Mouse (Mus musculus) layer of hippocampus, adult 6 months (tissue): ENCODE data around the gene Bckdha. TPM values are rescaled to one million over a fixed set of nuclear protein-coding genes. Genes with fewer than 3 reads are reported as not detected.

Experiments used
- long read RNA-seq, 2 experiments: library from polyadenylated mRNA; unstranded; transcript quantifications; one replicate each; pipeline ENCODE4 v2.0.0; 2019 to 2020
- polyA plus RNA-seq: library from polyadenylated mRNA; unstranded; fragments of <200 nt; fragmentation: Nextera tagmentation; gene quantifications from 2 replicates; pipeline ENCODE4 v1.2.3, GENCODE M21; 2021

The Bckdha gene
- 30.5 TPM in 2 replicates for polyA plus RNA-seq
- long read RNA-seq, experiment 1, transcript Bckdha-201 (9 exons, 1,899 nt), result major isoform, 34 of 41 reads
- long read RNA-seq, experiment 1, partial matches to known transcripts, result 5 of 41 reads
- long read RNA-seq, experiment 1, other reads (novel, unspliced or antisense), result 2 of 41 reads
- long read RNA-seq, experiment 2, transcript Bckdha-201 (9 exons, 1,899 nt), result major isoform, 102 of 113 reads
- long read RNA-seq, experiment 2, partial matches to known transcripts, result 2 of 113 reads
- long read RNA-seq, experiment 2, other reads (novel, unspliced or antisense), result 9 of 113 reads

GRCm38 (mm10) chr7:25658657-25659472 is at the start of gene Bckdha, which contains the start of gene Exosc5:
Gene Bckdha (minus strand): TSS chr7:25658981.
Gene Exosc5 (plus strand): TSS chr7:25659164.

GRCm38 (mm10) chr7:25686680-25687531 is 28.1 kb upstream of the Bckdha start, which contains the start of gene Tgfb1:
Gene Tgfb1 (plus strand): TSS chr7:25687002.

GRCm38 (mm10) chr7:25680514-25681258 is 21.9 kb upstream of the Bckdha start, which contains the start of gene B9d2:
Gene B9d2 (plus strand): TSS chr7:25680780.

GRCm38 (mm10) chr7:25674719-25675300 is 16.0 kb upstream of the Bckdha start, which contains the start of gene Tmem91:
Gene Tmem91 (minus strand): TSS chr7:25675166.

GRCm38 (mm10) chr7:25626509-25627430 is 32.0 kb downstream of the Bckdha start, which contains the start of gene B3gnt8:
Gene B3gnt8 (plus strand): TSS chr7:25626654.

GRCm38 (mm10) chr7:25618865-25619721 is 39.7 kb downstream of the Bckdha start, which contains the start of gene Dmac2:
Gene Dmac2 (plus strand): TSS chr7:25619414.

GRCm38 (mm10) chr7:25615706-25616011 is 43.1 kb downstream of the Bckdha start, which contains the start of gene Erich4:
Gene Erich4 (minus strand): TSS chr7:25615892.

Other genes starting within 250 kb of the Bckdha start
- gene Cxcl17, start 246.1 kb downstream of the Bckdha start, polyA plus RNA-seq, result not detected in 2 replicates
- gene Ceacam1, start 181.4 kb downstream of the Bckdha start, polyA plus RNA-seq, result 3.6 and 4.8 TPM in 2 replicates
- 0.15 and 0.44 TPM in 2 replicates for gene Ceacam2, start 119.1 kb downstream of the Bckdha start, polyA plus RNA-seq
- 0.26 TPM in 1 of 2 replicates, not detected in the other for gene Erich4, start 43.1 kb downstream of the Bckdha start, polyA plus RNA-seq
- gene Dmac2, start 39.6 kb downstream of the Bckdha start, polyA plus RNA-seq, result 42.7 and 50.0 TPM in 2 replicates
- 0.19 and 0.45 TPM in 2 replicates for gene B3gnt8, start 32.3 kb downstream of the Bckdha start, polyA plus RNA-seq
- 38.7 and 38.9 TPM in 2 replicates for gene Exosc5, start 183 bp upstream of the Bckdha start, polyA plus RNA-seq
- 25.7 and 26.5 TPM in 2 replicates for gene Tmem91, start 16.2 kb upstream of the Bckdha start, polyA plus RNA-seq
- gene B9d2, start 21.8 kb upstream of the Bckdha start, polyA plus RNA-seq, result 45.1 and 47.8 TPM in 2 replicates
- gene Tgfb1, start 28.0 kb upstream of the Bckdha start, polyA plus RNA-seq, result 0.26 and 0.60 TPM in 2 replicates
- 40.0 and 50.9 TPM in 2 replicates for gene Ccdc97, start 60.1 kb upstream of the Bckdha start, polyA plus RNA-seq
- 7.5 and 9.4 TPM in 2 replicates for gene Hnrnpul1, start 95.8 kb upstream of the Bckdha start, polyA plus RNA-seq
- gene Axl, start 129.7 kb upstream of the Bckdha start, polyA plus RNA-seq, result 17.1 and 18.5 TPM in 2 replicates
- gene Cyp2s1, start 157.9 kb upstream of the Bckdha start, polyA plus RNA-seq, result 1.3 and 1.6 TPM in 2 replicates
- not detected in 2 replicates for gene Cyp2b10, start 238.6 kb upstream of the Bckdha start, polyA plus RNA-seq